Mouse (Mus musculus) limb, embryonic 12.5 days (tissue): ENCODE results near the gene Tulp1. TPM values are rescaled to one million over a fixed set of nuclear protein-coding genes. Genes with fewer than 3 reads are reported as not detected.
"Not testable (repeated sequence)": the region's sequence is repeated elsewhere in the genome, so short reads cannot be mapped to it uniquely, and the experiment has no call there.

ENCODE experiments used
- ATAC-seq: fragments of 200-750 bp; cut with Nextera tagmentation; 2 replicates; pipeline ENCODE4 v1.8.0; 2017; ENCODE audit warnings: low read depth, moderate TSS enrichment; ENCODE audit not compliant: insufficient number of reproducible peaks, insufficient read depth, low FRiP score, low TSS enrichment
- H3K27ac ChIP-seq: fragments of 300-500 bp; sonication (generic); 2 replicates; pipeline ENCODE4 v1.5.1; 2016; ENCODE audit warnings: mild to moderate bottlenecking, moderate library complexity
- H3K27me3 ChIP-seq: fragments of 300-500 bp; sonication (generic); 2 replicates; pipeline ENCODE4 v1.6.1; 2016; ENCODE audit warnings: mild to moderate bottlenecking, moderate library complexity
- H3K36me3 ChIP-seq: fragments of 300-500 bp; sonication (generic); 2 replicates; pipeline ENCODE4 v1.6.1; 2016; ENCODE audit warnings: mild to moderate bottlenecking, moderate library complexity
- H3K4me1 ChIP-seq: fragments of 300-500 bp; sonication (generic); replicated peaks from 2 replicates; pipeline ENCODE4 v1.6.1; 2016
- H3K4me2 ChIP-seq: fragments of 300-500 bp; sonication (generic); 2 replicates; pipeline ENCODE4 v1.6.1; 2016; ENCODE audit warnings: mild to moderate bottlenecking, moderate library complexity
- H3K4me3 ChIP-seq: fragments of 300-500 bp; sonication (generic); replicated peaks from 2 replicates; pipeline ENCODE4 v1.5.1; 2016; ENCODE audit warnings: mild to moderate bottlenecking
- H3K9ac ChIP-seq: fragments of 300-500 bp; sonication (generic); replicated peaks from 2 replicates; pipeline ENCODE4 v1.6.1; 2016; ENCODE audit warnings: mild to moderate bottlenecking, moderate library complexity
- H3K9me3 ChIP-seq: fragments of 300-500 bp; sonication (generic); 2 replicates; pipeline ENCODE4 v1.6.1; 2016; ENCODE audit warnings: mild to moderate bottlenecking, moderate library complexity
- WGBS: fragments of 180-500 bp; shearing (Covaris S2); methylation state at CpG from one replicate; pipeline ENCODE4 v1.1.7; 2016; 5-methylcytosine and 5-hydroxymethylcytosine counted together
- polyA plus RNA-seq: library from polyadenylated mRNA; unstranded; fragments of >200 nt; fragmentation: Nextera tagmentation; extraction: Ambion mirVana; gene quantifications from 2 replicates; pipeline ENCODE4 v1.2.1, GENCODE M21; 2016

Tulp1 gene
- 6.3 and 8.6 TPM in 2 replicates for polyA plus RNA-seq

DNA sequence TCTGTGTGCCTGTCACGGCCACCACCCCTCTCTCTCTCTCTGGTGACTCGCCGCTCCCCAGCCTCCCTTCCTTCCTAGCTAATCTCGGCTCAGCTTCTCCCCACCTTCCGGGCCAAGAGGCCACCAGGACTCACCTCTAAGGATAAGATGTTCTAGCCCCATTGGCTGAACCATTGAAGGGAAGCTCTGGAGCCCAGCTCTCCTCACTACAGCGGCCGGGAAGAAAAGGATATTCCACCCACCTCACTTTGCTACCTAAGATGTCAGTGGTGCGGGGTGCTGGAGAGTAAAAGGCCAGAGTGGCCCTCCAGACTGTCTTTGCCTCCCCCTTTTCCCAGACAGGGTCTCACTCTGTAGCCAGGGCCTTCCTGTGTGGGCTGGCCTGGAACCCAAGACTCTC is at the start of gene Tulp1:
Gene Tulp1, minus strand, starts transcription at position 101 of the 400 bp plus-strand sequence.
- peak within 1 kb of the TSS; percentile 54; the same call in 1 of the 2 replicates for H3K9ac ChIP-seq
- H3K27ac ChIP-seq = no peak within 1 kb of the TSS
- H3K4me1 ChIP-seq = peaks cover 30% of the 10 kb centered on the region
- no peaks in the 10 kb centered on the region for H3K36me3 ChIP-seq
- peak within 1 kb of the TSS; percentile 40 for H3K4me3 ChIP-seq
- H3K9me3 ChIP-seq = no peaks in the 10 kb centered on the region
- peak within 1 kb of the TSS; percentile 67 for H3K4me2 ChIP-seq
- peaks cover 55% of the 10 kb centered on the region for H3K27me3 ChIP-seq
- ATAC-seq = no peak
- WGBS = 22% methylated on average over 8 of the region's 8 CpGs

DNA sequence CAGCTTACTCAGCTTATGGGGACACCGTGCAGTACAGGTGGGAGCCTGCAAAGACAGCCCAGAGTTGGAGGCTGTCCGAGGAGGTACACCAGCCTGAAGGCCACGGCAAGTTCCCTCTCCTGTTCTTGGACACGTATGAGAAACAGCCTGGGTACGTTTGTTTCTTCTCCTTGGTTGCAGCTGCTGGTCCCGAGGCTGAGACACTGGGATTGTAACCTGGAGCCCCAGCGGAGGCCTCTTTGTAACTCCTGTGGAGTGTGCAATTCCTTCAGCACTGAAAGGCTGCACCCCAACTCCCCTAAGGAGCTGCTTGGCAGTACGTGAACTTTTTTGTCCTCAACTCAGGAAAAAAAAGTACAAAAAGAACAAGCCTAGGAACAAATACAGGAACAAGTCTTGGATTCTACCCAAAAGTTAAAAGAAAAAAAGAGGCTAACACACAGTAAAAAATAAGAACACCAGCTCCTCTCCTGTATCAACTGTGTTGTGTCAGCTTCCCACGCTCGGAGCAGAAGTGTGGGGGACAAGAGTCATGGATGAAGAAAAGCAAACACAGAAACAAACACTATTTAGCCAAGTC is 46.4 kb upstream of the Tulp1 start:
- Histone ChIP-seq H3K9me3 (no peaks in the 10 kb centered on the region), H3K9ac (no peak overlapping the region), H3K27me3 (no peaks in the 10 kb centered on the region), H3K4me1 (no peaks in the 10 kb centered on the region), H3K36me3 (peaks cover 46% of the 10 kb centered on the region), H3K4me2 (no peak overlapping the region), H3K27ac (no peak overlapping the region; the same call in 1 of the 2 replicates), H3K4me3 (no peak overlapping the region)
- WGBS = 87% methylated on average over 10 of the region's 10 CpGs
- no peak for ATAC-seq

DNA sequence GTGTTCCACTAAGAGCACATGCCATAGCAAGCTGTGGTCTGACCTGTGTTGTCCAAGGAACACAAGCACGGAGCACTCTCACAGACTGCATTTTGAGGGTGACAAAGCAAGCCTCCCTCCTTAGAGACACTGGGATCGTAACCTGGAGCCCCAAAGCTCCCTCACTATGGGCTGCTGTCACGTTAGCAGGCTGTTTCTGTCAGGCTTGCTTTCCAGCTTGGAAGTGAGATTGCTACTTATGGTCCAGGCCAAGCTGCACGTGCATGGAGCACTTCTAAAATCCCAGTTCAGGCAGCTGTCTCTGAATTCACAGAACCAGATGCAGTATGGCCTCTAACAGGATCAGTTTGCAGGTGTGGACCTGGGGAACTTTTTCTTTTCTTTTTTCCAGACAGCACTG is 45.7 kb upstream of the Tulp1 start:
- 78% methylated on average over 4 of the region's 4 CpGs for WGBS
- no peak overlapping the region; the same call in 1 of the 2 replicates for H3K27ac ChIP-seq

DNA sequence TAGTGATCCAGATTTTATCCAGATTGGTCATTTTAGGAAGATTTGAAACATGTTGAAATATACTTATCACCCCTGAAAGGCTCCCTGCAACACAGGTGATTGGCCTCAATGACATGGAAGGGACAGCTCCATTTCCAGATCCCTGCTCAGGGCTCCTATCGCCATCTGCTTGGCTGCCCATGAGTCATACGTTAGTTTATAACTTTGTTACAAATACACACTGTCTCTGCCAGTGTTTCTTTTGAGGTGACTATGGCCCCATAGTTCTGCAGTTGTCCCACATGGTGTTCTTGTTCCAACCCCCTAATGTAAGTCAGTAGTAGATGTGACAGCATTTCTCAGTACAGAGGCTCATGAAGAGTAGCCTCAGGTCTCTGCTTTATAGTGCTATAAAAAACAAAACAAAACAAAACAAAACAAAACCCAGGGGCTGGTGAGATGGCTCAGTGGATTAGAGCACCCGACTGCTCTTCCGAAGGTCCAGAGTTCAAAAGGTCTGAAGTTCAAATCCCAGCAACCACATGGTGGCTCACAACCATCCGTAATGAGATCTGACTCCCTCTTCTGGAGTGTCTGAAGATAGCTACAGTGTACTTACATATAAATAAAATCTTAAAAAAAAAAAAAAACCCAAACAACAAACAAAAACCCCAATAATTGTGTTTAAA is 43.4 kb upstream of the Tulp1 start:
- no peak for ATAC-seq
- WGBS = 68% methylated on average over 5 of the region's 5 CpGs
- Histone ChIP-seq H3K36me3 (peaks cover 52% of the 10 kb centered on the region), H3K9me3 (no peaks in the 10 kb centered on the region), H3K27ac (no peak overlapping the region), H3K27me3 (no peaks in the 10 kb centered on the region), H3K4me3 (no peak overlapping the region), H3K9ac (no peak overlapping the region), H3K4me2 (no peak overlapping the region), H3K4me1 (no peaks in the 10 kb centered on the region)

More for the DNA sequence above, 45.7 kb upstream of the Tulp1 start:
- Histone ChIP-seq H3K36me3 (peaks cover 45% of the 10 kb centered on the region), H3K4me3 (no peak overlapping the region), H3K9me3 (no peaks in the 10 kb centered on the region), H3K4me2 (no peak overlapping the region), H3K27me3 (no peaks in the 10 kb centered on the region), H3K9ac (no peak overlapping the region), H3K4me1 (no peaks in the 10 kb centered on the region)
- ATAC-seq = no peak

DNA sequence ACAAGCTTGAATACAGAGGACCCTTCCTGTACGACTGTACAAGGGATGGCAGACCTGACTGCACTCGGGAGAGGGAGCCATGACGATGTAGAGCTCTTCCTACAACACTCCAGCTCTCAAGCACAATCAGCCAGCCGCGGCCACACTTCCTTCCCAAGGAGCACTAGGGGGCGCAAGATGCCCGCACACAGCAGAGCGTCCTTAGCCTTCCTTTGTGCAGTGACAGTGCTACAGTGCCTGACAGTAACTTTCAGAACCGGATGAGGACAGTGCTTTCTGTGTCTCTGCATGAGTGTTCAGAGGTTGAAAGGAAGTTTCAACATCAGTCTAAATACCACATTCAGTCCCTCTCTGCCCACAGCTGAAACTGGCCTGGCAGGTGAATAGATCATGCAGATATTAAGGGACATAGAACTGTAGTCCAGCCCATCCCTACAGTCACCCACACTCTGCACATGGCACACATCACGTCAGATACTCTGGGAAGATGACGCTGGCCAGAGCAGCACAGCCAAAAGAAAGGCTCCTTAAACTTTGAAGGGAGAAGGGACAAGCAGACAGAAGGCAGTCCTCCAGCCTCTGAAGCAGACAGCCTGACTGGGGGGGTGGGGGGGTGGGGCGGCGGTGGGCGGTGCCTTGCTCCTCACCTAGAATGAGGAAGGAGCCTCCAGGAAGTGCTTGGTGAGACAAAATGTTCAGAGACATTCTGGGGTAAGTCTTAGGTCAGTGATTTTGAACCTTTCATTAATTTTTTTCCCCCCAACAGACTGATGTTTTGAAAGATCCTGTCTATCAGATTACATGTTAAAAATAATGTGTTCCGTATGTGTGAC is 42.6 kb upstream of the Tulp1 start:
- H3K9ac ChIP-seq = no peak overlapping the region
- H3K4me1 ChIP-seq = no peaks in the 10 kb centered on the region
- H3K27ac ChIP-seq = no peak overlapping the region
- 45% methylated on average over 15 of the region's 15 CpGs for WGBS
- ATAC-seq = no peak
- H3K4me2 ChIP-seq = no peak overlapping the region
- no peak overlapping the region for H3K4me3 ChIP-seq
- no peaks in the 10 kb centered on the region for H3K27me3 ChIP-seq
- H3K9me3 ChIP-seq = no peaks in the 10 kb centered on the region
- peaks cover 49% of the 10 kb centered on the region for H3K36me3 ChIP-seq

DNA sequence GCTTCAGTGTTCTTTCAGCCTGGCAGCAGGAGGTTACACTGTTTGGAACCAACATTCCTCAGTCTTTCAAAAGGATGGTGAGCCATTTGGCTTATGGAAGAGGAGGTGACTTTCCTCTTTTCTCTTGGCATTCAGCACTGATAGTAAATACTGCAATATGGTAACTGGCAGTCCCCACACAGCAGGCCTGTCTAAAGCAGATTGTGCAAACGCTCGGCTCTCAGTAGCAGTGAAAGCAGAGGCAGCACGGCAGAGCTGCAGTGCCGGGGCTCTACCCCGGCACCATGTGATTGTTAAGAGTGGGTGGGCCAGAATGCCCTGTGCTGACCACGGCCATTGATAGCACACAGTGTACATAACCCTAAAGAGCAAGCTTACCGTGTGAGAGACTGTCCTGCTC is 41.4 kb upstream of the Tulp1 start:
- no peaks in the 10 kb centered on the region for H3K4me1 ChIP-seq
- H3K36me3 ChIP-seq = peaks cover 53% of the 10 kb centered on the region
- no peak overlapping the region for H3K9ac ChIP-seq
- H3K4me3 ChIP-seq = no peak overlapping the region
- WGBS = 93% methylated on average over 7 of the region's 7 CpGs
- no peaks in the 10 kb centered on the region for H3K27me3 ChIP-seq
- no peaks in the 10 kb centered on the region for H3K9me3 ChIP-seq
- H3K27ac ChIP-seq = no peak overlapping the region
- H3K4me2 ChIP-seq = no peak overlapping the region
- no peak for ATAC-seq

DNA sequence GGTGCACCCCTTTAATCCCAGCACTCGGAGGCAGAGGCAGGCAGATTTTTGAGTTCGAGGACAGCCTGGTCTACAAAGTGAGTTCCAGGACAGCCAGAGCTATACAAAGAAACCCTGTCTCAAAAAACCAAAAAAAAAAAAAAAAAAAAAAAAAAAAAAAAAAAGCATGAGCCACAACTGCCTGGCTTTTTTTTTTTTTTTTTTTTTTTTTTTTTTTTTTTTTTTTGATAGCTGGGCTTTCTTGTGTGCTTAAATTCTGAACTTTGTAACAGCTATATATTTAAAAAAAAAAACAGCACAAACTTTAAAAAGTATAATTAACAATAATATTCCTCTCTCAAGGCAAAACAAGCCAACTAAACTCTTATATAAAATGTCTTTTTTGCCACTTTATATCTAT is 39.7 kb upstream of the Tulp1 start:
- H3K9ac ChIP-seq, H3K27ac ChIP-seq, H3K9me3 ChIP-seq, H3K27me3 ChIP-seq, ATAC-seq, H3K4me2 ChIP-seq, H3K4me1 ChIP-seq, H3K4me3 ChIP-seq: not testable (repeated sequence)
- 92% methylated on average over 2 of the region's 2 CpGs for WGBS
- peaks cover 51% of the 10 kb centered on the region for H3K36me3 ChIP-seq

DNA sequence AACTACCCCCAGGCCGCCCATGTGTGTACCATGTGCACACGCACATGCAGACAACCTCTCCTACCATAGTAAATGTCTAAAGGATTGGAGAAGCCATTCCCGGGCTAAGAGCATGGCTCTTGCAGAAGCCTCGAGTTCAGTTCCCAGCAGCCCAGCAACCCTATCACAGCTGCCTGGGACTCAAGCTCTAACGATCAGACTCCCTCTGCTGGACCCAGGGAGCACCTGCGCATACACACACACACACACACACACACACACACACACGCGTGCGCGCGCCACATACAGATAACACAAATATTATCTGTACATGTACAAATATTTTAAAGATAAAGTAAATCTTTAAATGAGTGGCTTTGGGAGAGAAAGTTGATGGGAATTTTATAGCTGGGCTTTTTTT is 39.3 kb upstream of the Tulp1 start:
- Histone ChIP-seq H3K9ac (no peak overlapping the region), H3K4me2 (no peak overlapping the region), H3K27ac (no peak overlapping the region), H3K27me3 (no peaks in the 10 kb centered on the region), H3K36me3 (peaks cover 55% of the 10 kb centered on the region), H3K4me1 (no peaks in the 10 kb centered on the region), H3K4me3 (no peak overlapping the region), H3K9me3 (no peaks in the 10 kb centered on the region)
- WGBS = 96% methylated on average over 11 of the region's 11 CpGs
- ATAC-seq = no peak

DNA sequence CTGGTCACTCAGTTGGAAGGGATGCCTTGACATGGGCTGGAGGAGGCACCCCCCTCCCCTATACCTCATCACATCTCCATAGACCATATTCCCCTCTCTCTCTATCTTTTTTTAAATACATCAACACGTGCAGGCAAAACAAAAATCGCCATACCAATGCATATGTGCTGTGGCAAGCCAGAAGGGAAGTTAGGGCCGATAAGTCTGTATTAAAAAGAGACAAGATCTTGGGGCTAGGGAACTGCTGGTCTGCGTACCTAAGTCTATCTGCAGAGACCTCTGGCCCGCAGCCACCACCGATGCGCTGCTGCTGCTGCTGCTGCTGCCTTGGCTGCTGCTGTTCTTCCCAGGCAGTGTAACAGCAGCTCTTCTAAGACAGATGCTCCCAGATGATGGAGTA is 30.0 kb upstream of the Tulp1 start:
- H3K4me1 ChIP-seq = peaks cover 27% of the 10 kb centered on the region
- peaks cover 6% of the 10 kb centered on the region; the same call in 1 of the 2 replicates for H3K27me3 ChIP-seq
- no peak overlapping the region for H3K4me2 ChIP-seq
- 78% methylated on average over 7 of the region's 7 CpGs for WGBS
- no peaks in the 10 kb centered on the region for H3K9me3 ChIP-seq
- H3K9ac ChIP-seq = no peak overlapping the region; the same call in 1 of the 2 replicates
- ATAC-seq = no peak
- H3K4me3 ChIP-seq = no peak overlapping the region
- H3K36me3 ChIP-seq = peaks cover 25% of the 10 kb centered on the region
- H3K27ac ChIP-seq = no peak overlapping the region; the same call in 1 of the 2 replicates

DNA sequence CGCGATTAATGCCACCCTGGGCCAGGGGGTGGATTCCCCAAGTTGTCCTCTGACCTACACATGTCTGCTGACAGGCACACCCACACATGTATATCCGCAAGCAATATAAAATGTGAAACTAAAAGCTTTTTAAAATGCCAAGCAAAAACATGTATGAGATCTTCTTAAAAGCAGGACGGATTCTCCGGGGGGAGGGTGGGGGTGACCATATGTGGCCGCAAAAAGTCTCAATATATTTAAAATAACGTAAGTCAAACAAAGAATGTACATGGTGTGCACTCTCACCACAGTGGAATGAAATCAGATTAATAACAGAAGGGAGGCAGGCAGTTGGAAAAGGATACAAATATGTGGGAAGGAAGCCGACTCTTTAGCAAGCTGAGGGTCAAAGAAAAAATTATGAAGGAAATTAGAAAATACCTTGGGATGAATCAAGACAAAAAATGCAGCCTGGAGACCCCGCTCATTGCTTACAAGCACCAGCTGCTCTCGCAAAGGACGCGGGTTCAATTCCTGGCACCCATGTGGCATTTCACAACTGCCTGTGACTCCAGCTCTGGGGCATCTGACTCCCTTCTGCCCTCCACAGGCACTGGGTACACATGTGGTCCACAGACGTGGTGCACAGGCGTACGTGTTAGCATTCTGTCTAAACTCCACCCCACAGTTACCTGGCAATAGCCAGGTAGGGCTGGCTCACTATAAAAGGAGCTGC is 29.2 kb upstream of the Tulp1 start:
- 64% methylated on average over 15 of the region's 15 CpGs for WGBS
- H3K4me3 ChIP-seq = no peak overlapping the region
- no peak for ATAC-seq
- peak overlapping the region; percentile 14; the same call in 1 of the 2 replicates for H3K27ac ChIP-seq
- H3K9me3 ChIP-seq = no peaks in the 10 kb centered on the region
- peaks cover 10% of the 10 kb centered on the region; the same call in 1 of the 2 replicates for H3K27me3 ChIP-seq
- peaks cover 20% of the 10 kb centered on the region for H3K36me3 ChIP-seq
- no peak overlapping the region for H3K9ac ChIP-seq
- H3K4me1 ChIP-seq = peaks cover 27% of the 10 kb centered on the region
- no peak overlapping the region for H3K4me2 ChIP-seq
